Mouse (Mus musculus) C3H10T1/2 (cell line): ENCODE measurements around the gene Olfr69. TPM values are rescaled to one million over a fixed set of nuclear protein-coding genes. Genes with fewer than 3 reads are reported as not detected.

ENCODE experiments used
- polyA plus RNA-seq, 2 experiments: library from polyadenylated mRNA; unstranded; fragments of >200 nt; fragmentation: generic; extraction: Trizol; gene quantifications; one replicate each; pipeline ENCODE4 v1.2.1; 2012; ENCODE audit warnings: missing spikeins in 2 of 2

Olfr69 gene
- not detected for polyA plus RNA-seq

DNA sequence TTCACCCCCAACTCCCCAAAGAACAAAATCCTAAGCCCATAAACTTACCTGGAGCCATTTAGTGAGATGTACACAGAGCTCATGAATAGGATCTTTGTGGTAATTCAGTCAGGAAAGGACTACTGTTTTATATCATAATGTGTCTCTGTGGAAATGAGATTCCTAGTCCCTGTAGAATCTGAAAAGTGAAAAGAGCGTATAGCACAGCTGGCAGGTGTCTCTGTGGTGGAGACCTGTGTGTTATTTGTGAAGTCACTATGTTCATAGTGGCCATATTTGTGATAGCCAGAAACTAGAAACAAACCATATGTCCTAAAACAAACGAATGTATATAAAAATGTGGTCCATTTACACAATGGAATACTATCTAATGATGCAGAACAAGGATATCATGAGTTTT lies at the start of gene Olfr69:
Olfr69 (minus strand) TSS at position 101 of the 400 bp plus-strand sequence.

DNA sequence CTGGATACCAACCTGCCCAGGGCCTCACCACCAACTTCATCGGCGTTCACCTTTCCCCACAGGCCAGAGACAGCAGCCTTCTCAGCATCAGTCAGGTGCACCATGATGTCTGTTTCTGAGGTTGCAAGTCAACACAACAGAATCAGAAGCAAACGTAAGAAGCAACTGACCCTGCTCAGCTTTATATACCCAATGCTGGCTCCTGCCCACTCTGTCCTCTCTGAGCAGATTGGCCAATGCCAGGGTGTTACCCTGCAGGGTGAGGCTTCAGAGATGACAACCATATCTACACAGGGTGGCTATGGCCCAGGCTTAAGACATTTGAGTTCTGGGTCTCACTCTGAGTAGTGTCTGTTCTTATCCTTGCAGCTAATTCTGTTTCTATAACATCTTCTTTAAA lies 42.4 kb upstream of the Olfr69 start, which contains the start of gene Hbb-bt:
Hbb-bt (minus strand) TSS at position 231 of the 400 bp plus-strand sequence.

DNA sequence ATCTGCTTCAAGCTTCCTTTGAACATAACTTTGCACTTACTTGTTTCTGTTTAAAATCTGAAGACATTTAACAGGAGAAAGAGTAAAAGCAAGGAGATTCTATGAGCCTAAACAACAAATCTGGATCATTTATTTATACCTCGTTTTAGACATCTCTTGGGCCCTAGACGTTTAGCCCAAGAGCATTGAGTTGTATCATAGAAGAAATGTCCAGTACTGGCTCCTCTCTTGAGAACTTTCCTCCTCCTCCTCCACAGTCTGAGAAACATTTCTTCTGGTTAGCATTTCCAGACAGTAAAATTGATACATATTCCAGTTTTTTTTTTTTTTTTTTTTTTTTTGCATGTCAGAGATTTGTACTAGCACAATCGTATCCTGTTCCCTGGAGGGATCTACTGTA lies 20.3 kb upstream of the Olfr69 start, which contains the start of gene Olfr67:
Olfr67 (minus strand) TSS at position 101 of the 400 bp plus-strand sequence.

DNA sequence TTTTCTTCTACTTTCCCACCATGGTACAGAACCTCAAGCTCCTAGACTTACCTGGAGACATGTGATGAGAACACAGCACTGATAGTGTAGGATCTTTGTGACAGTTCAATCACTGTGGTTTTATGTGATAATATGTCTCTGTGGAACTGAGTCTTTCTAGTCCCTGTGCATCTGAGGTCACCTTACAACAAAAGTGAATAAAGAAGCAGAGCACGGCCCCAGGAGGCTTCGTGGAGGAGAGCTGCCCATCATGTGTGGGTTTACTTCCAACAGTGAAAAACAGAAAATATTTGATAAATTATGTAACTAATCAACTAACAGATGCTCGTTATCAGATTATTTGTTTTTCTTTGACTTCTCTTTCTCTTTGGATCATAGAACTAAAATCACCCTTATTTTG lies 8.2 kb upstream of the Olfr69 start, which contains the start of gene Olfr68:
Olfr68 (minus strand) TSS at position 101 of the 400 bp plus-strand sequence.

DNA sequence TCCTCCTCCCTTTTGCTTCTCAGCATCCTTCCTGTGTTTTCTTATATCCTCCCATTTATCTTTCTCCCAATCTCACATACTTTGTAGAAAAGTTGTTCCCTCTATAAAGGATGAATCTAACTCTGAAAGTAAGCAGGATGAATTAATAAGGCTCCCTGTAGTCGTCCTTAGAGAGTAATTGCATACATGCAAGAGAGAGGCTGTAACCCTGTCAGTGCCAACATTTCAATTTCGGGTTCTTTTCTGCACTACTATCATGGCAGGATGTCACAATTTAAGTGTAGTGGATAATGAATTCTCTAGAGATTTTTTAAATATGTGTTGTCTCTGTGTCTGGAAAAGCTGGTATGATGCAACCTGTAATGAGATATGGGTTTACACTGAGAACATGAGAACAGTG lies 14.2 kb downstream of the Olfr69 start, which contains the start of gene Olfr630:
Olfr630 (minus strand) TSS at position 101 of the 400 bp plus-strand sequence.

DNA sequence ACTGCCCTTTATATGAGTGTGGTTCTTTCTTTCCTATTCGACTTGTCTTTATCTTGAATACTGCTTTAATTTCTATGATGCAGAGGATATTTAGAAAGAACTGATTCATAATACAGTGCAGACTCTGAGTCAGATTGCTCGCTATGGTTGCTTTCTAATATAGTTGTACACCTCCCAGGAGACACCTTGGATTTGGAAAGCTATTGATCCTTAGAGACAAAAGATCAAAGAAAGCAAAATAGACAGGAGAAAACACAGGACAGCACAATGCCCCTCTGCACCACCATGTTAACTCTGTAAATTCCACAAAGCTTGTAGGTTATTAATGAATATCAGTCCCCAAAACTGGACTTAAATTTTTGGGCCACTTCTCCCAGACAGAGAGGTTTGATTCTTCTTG lies 26.6 kb downstream of the Olfr69 start, which contains the start of gene Olfr629:
Olfr629 (minus strand) TSS at position 101 of the 400 bp plus-strand sequence.

DNA sequence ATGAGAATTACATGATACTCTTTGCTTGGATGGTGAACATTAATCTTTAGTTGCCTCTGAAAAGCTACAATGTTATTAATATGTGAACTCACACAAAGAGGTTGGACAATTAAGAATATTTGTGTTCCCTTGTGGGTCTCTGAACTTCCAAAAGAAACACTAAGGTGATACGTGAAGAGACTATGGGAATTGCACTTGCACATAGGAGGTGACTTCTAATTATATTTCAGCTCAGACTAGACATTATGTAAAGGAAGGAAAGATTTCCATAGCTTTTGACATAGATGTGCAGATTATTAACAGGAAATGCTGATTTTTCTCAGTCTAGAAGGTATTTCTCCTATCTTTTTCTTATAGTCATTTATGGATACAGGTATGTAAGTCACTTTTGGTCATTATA lies 41.3 kb downstream of the Olfr69 start, which contains the start of gene Olfr628:
Olfr628 (plus strand) TSS at position 301 of the 400 bp plus-strand sequence.

Other genes starting within 250 kb of the Olfr69 start
- not detected for gene Olfr612, start 228.9 kb downstream of the Olfr69 start, polyA plus RNA-seq
- gene Olfr613, start 223.5 kb downstream of the Olfr69 start, polyA plus RNA-seq: not detected
- not detected for gene Olfr615, start 215.5 kb downstream of the Olfr69 start, polyA plus RNA-seq
- not detected for gene Olfr616, start 202.5 kb downstream of the Olfr69 start, polyA plus RNA-seq
- not detected for gene Olfr617, start 198.5 kb downstream of the Olfr69 start, polyA plus RNA-seq
- gene Olfr618, start 181.5 kb downstream of the Olfr69 start, polyA plus RNA-seq: not detected
- gene Olfr619, start 171.0 kb downstream of the Olfr69 start, polyA plus RNA-seq: not detected
- gene Olfr620, start 159.1 kb downstream of the Olfr69 start, polyA plus RNA-seq: not detected
- not detected for gene Olfr622, start 128.9 kb downstream of the Olfr69 start, polyA plus RNA-seq
- not detected for gene Olfr623, start 107.9 kb downstream of the Olfr69 start, polyA plus RNA-seq
- not detected for gene Olfr624, start 100.4 kb downstream of the Olfr69 start, polyA plus RNA-seq
- not detected for gene Olfr625-ps1, start 88.9 kb downstream of the Olfr69 start, polyA plus RNA-seq
- not detected for gene Olfr243, start 56.9 kb downstream of the Olfr69 start, polyA plus RNA-seq
- gene Olfr628, start 41.2 kb downstream of the Olfr69 start, polyA plus RNA-seq: not detected
- not detected for gene Olfr629, start 26.7 kb downstream of the Olfr69 start, polyA plus RNA-seq
- not detected for gene Olfr630, start 14.3 kb downstream of the Olfr69 start, polyA plus RNA-seq
- gene Olfr68, start 8.1 kb upstream of the Olfr69 start, polyA plus RNA-seq: not detected
- gene Olfr67, start 20.2 kb upstream of the Olfr69 start, polyA plus RNA-seq: not detected
- gene Hbb-bt, start 42.4 kb upstream of the Olfr69 start, polyA plus RNA-seq: not detected
- gene Hbb-bs, start 56.5 kb upstream of the Olfr69 start, polyA plus RNA-seq: not detected
- not detected for gene Hbb-bh2, start 68.9 kb upstream of the Olfr69 start, polyA plus RNA-seq
- gene Hbb-bh1, start 71.6 kb upstream of the Olfr69 start, polyA plus RNA-seq: under 1 TPM; 0.08 to 0.97 TPM
- gene Hbb-y, start 81.6 kb upstream of the Olfr69 start, polyA plus RNA-seq: under 1 TPM in 1 of 2 experiments, not detected in 1; 0.06 TPM
- gene Olfr66, start 114.7 kb upstream of the Olfr69 start, polyA plus RNA-seq: not detected
- gene Olfr64, start 122.9 kb upstream of the Olfr69 start, polyA plus RNA-seq: not detected
- under 1 TPM in 1 of 2 experiments, not detected in 1; 0.05 TPM for gene Olfr65, start 131.9 kb upstream of the Olfr69 start, polyA plus RNA-seq
- gene Olfr631, start 157.2 kb upstream of the Olfr69 start, polyA plus RNA-seq: not detected
- gene Olfr632, start 162.8 kb upstream of the Olfr69 start, polyA plus RNA-seq: not detected
- not detected for gene Olfr633, start 172.8 kb upstream of the Olfr69 start, polyA plus RNA-seq
- gene Olfr635, start 199.6 kb upstream of the Olfr69 start, polyA plus RNA-seq: not detected
- not detected for gene Olfr638, start 227.2 kb upstream of the Olfr69 start, polyA plus RNA-seq
- not detected for gene Olfr639, start 245.7 kb upstream of the Olfr69 start, polyA plus RNA-seq